Comparison of ENCODE assay signal across 26 mouse cellular contexts in genomic region chr14:91462671-91463070, GRCm38 (mm10).
"Had no signal": no experiment of that assay in that cellular context is flagged by ENCODE, and none has a peak within 500 bp of the region (broad histone marks: within the 10 kb centered on the region; RNA-seq: fewer than 3 reads in every experiment).

No protein-coding gene starts in this region.

- DNase-seq: gastrocnemius, postnatal 14 days; gastrocnemius, postnatal 36 days; heart, adult 18-20 months; heart, postnatal 10 days; heart, postnatal 4 days; kidney, adult 18-20 months; kidney, adult 8-10 months; kidney, postnatal 10 days; kidney, postnatal 25 days; kidney, postnatal 4 days; liver; liver, embryonic 13.5 days had no signal

- H3K4me3 ChIP-seq: heart, embryonic 10.5 days; heart, embryonic 12.5 days; hindbrain, embryonic 10.5 days; hindbrain, embryonic 12.5 days; intestine, embryonic 15.5 days; layer of hippocampus, adult 2 months; left cerebral cortex, adult 2 months; limb, embryonic 10.5 days; limb, embryonic 12.5 days; liver, embryonic 13.5 days had no signal

- H3K4me2 ChIP-seq: heart, embryonic 12.5 days; hindbrain, embryonic 12.5 days; hindbrain, embryonic 14.5 days; intestine, embryonic 15.5 days; limb, embryonic 12.5 days; liver, embryonic 11.5 days; liver, embryonic 13.5 days had no signal

- H3K36me3 ChIP-seq: heart, embryonic 10.5 days; heart, embryonic 12.5 days; hindbrain, embryonic 10.5 days; hindbrain, embryonic 12.5 days; intestine, embryonic 15.5 days; limb, embryonic 10.5 days; limb, embryonic 12.5 days; liver, embryonic 13.5 days had no signal

- ATAC-seq: hindbrain, embryonic 16.5 days; inflammation-experienced regulatory T-cells, adult 6 months; intestine, embryonic 15.5 days; intestine, postnatal 0 days had no signal

- H3K9ac ChIP-seq: heart, embryonic 12.5 days; hindbrain, embryonic 12.5 days; hindbrain, embryonic 14.5 days; intestine, embryonic 15.5 days; limb, embryonic 12.5 days; liver, embryonic 13.5 days had no signal

- H3K27ac ChIP-seq: heart, embryonic 10.5 days; hindbrain, embryonic 10.5 days; hindbrain, embryonic 12.5 days; hindbrain, embryonic 14.5 days; intestine, embryonic 15.5 days; layer of hippocampus, adult 2 months; left cerebral cortex, adult 2 months; limb, embryonic 10.5 days; limb, embryonic 12.5 days; liver, embryonic 13.5 days had no signal

- H3K27me3 ChIP-seq: heart, embryonic 12.5 days; hindbrain, embryonic 12.5 days; intestine, embryonic 15.5 days; limb, embryonic 12.5 days; liver, embryonic 13.5 days had no signal

- H3K4me1 ChIP-seq: heart, embryonic 10.5 days; heart, embryonic 12.5 days; hindbrain, embryonic 10.5 days; hindbrain, embryonic 12.5 days; intestine, embryonic 15.5 days; limb, embryonic 10.5 days; limb, embryonic 12.5 days; liver, embryonic 13.5 days had no signal

- H3K9me3 ChIP-seq: heart, embryonic 10.5 days; heart, embryonic 12.5 days; hindbrain, embryonic 10.5 days; hindbrain, embryonic 12.5 days; intestine, embryonic 15.5 days; limb, embryonic 10.5 days; limb, embryonic 12.5 days had no signal
